Mouse (Mus musculus) midbrain, postnatal 0 days (tissue): ENCODE results near the gene Igf2r. TPM values are rescaled to one million over a fixed set of nuclear protein-coding genes. Genes with fewer than 3 reads are reported as not detected.

Source experiments
- ATAC-seq: fragments of 200-750 bp; cut with Nextera tagmentation; 2 replicates; pipeline ENCODE4 v1.8.0; 2017; ENCODE audit warnings: moderate number of reproducible peaks, mild to moderate bottlenecking, moderate TSS enrichment, moderate library complexity; ENCODE audit not compliant: low FRiP score
- DNase-seq: peaks from one replicate; pipeline ENCODE4 v3.0.0-alpha.2; 2015; ENCODE audit warnings: low spot score
- H3K27ac ChIP-seq: fragments of 300-500 bp; sonication (generic); 2 replicates; pipeline ENCODE4 v1.5.1; 2014; ENCODE audit warnings: low read depth, mild to moderate bottlenecking, low read length, mixed read lengths
- H3K27me3 ChIP-seq: fragments of 300-500 bp; sonication (generic); 2 replicates; pipeline ENCODE4 v1.6.1; 2014; ENCODE audit warnings: low read length, control low read depth, mixed read lengths; ENCODE audit not compliant: insufficient read depth
- H3K36me3 ChIP-seq: fragments of 300-500 bp; sonication (generic); 2 replicates; pipeline ENCODE4 v1.6.1; 2014; ENCODE audit warnings: low read length, control low read depth, mixed read lengths; ENCODE audit not compliant: insufficient read depth
- H3K4me1 ChIP-seq: fragments of 300-500 bp; sonication (generic); 2 replicates; pipeline ENCODE4 v1.6.1; 2014; ENCODE audit warnings: mild to moderate bottlenecking, control low read depth, antibody characterized with exemption, low read length, mixed read lengths; ENCODE audit not compliant: insufficient read depth
- H3K4me2 ChIP-seq: fragments of 300-500 bp; sonication (generic); 2 replicates; pipeline ENCODE4 v1.6.1; 2014; ENCODE audit warnings: low read depth, mild to moderate bottlenecking, low read length, mixed read lengths; ENCODE audit not compliant: poor library complexity, severe bottlenecking
- H3K4me3 ChIP-seq: fragments of 300-500 bp; sonication (generic); 2 replicates; pipeline ENCODE4 v1.5.1; 2014; ENCODE audit warnings: low read depth, mild to moderate bottlenecking, low read length, moderate library complexity
- H3K9ac ChIP-seq: fragments of 300-500 bp; sonication (generic); replicated peaks from 2 replicates; pipeline ENCODE4 v1.6.1; 2014; ENCODE audit warnings: mild to moderate bottlenecking, low read length, moderate library complexity, mixed read lengths; ENCODE audit not compliant: poor library complexity, severe bottlenecking
- H3K9me3 ChIP-seq: fragments of 300-500 bp; sonication (generic); 2 replicates; pipeline ENCODE4 v1.6.1; 2016; ENCODE audit warnings: low read length, control low read depth
- CTCF ChIP-seq: IDR thresholded peaks from 2 replicates; pipeline ENCODE4 v1.5.1; 2016; ENCODE audit warnings: antibody characterized with exemption, mild to moderate bottlenecking
- WGBS: fragments of 180-500 bp; shearing (Covaris S2); extraction: QIAGEN DNeasy Blood & Tissue Kit; methylation state at CpG from one replicate; pipeline ENCODE4 v1.1.7; 2014; 5-methylcytosine and 5-hydroxymethylcytosine counted together
- polyA plus RNA-seq: library from polyadenylated mRNA; unstranded; fragments of >200 nt; fragmentation: Nextera tagmentation; extraction: Ambion mirVana; gene quantifications from 2 replicates; pipeline ENCODE4 v1.2.1, GENCODE M21; 2015
- total RNA-seq: library from RNA; depleted of rRNA; stranded (reverse); fragments of >200 nt; gene quantifications from 2 replicates; pipeline ENCODE4 v1.2.3, GENCODE M21; 2014

The Igf2r gene
- total and polyA plus RNA-seq, 2 experiments from 2014 or later: 5.4 to 31.7 TPM

DNA sequence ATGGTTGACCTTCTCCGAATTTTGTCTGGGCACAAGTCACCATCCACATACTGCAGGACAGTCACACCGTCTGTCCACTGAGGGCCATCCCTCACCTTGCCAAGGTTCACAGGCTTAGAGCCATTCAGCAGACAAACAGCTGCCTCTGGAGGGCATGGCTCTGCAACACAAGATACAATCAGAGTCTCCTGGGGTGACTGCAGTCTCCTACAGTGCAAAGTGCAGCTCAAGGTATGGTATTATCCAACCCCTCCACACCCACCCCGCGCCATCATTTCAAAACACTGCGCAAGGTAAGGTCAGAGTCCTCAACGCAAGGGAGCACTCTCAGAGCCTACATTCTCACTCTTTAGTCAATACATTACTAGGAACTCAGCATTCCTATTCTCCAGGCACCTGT, 69.1 kb downstream of the Igf2r start:
- WGBS: 95% methylated on average over 6 of the region's 6 CpGs
- Histone ChIP-seq H3K36me3 (peaks cover 90% of the 10 kb centered on the region), H3K4me1 (no peaks in the 10 kb centered on the region), H3K4me3 (no peak overlapping the region), H3K9me3 (no peaks in the 10 kb centered on the region), H3K9ac (no peak overlapping the region), H3K27me3 (no peaks in the 10 kb centered on the region), H3K4me2 (no peak overlapping the region), H3K27ac (no peak overlapping the region)
- no peak for TF ChIP-seq CTCF
- ATAC-seq (no peak), DNase-seq (no peak)

DNA sequence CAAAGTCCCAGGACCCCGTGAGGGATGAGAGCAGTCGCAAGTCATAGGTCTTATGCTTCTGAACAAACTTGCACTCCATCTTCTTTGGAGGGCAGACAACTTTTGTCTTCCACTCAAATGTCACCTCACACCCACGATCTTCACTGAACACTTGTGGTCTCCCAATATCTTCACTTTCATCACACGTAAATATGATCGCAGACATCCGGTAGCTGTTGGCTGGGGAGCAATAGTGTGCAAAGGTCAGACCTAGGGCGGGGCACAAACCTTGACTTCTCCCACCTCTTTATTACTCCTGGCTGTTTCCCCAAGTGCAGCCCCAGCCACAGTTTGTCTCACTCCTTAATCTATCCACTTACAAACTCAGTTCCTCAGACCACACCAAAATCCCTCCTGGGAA, 77.6 kb downstream of the Igf2r start:
- DNase-seq (no peak), ATAC-seq (no peak)
- Histone ChIP-seq H3K27me3 (no peaks in the 10 kb centered on the region), H3K4me3 (no peak overlapping the region), H3K4me1 (no peaks in the 10 kb centered on the region), H3K27ac (no peak overlapping the region), H3K9ac (no peak overlapping the region), H3K36me3 (peaks cover 88% of the 10 kb centered on the region), H3K9me3 (no peaks in the 10 kb centered on the region), H3K4me2 (no peak overlapping the region)
- 93% methylated on average over 7 of the region's 7 CpGs for whole genome bisulfite sequencing
- no peak for TF ChIP-seq CTCF

DNA sequence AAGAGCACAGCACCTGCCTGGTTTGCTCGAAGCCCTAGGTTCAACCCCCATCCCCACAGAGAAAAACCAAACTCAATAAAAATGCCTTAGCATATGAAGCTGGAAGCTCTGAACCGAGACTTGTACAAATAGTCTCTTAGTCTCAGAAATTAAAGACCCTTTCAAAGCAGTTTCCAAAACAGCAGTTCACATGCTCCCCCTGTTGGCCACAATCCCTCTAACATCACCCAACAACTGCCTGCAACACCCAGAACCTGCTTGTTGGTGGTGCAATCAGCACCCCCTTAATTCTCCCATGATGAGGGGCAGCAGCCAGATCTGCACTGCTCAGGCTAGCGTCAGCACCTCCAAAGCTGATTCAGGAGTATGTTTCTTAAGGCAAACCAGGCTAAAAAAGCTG, 79.9 kb downstream of the Igf2r start:
- ATAC-seq (0 out of 2 replicates have a peak, but pooled peaks have one; percentile 22), DNase-seq (peak; percentile 55)
- Histone ChIP-seq H3K9ac (no peak overlapping the region), H3K4me2 (no peak overlapping the region), H3K27ac (no peak overlapping the region; the same call in 1 of the 2 replicates), H3K36me3 (peaks cover 89% of the 10 kb centered on the region), H3K27me3 (no peaks in the 10 kb centered on the region), H3K4me3 (no peak overlapping the region), H3K9me3 (no peaks in the 10 kb centered on the region), H3K4me1 (no peaks in the 10 kb centered on the region)
- TF ChIP-seq CTCF: peak; percentile 75
- WGBS: 68% methylated on average over 3 of the region's 3 CpGs

DNA sequence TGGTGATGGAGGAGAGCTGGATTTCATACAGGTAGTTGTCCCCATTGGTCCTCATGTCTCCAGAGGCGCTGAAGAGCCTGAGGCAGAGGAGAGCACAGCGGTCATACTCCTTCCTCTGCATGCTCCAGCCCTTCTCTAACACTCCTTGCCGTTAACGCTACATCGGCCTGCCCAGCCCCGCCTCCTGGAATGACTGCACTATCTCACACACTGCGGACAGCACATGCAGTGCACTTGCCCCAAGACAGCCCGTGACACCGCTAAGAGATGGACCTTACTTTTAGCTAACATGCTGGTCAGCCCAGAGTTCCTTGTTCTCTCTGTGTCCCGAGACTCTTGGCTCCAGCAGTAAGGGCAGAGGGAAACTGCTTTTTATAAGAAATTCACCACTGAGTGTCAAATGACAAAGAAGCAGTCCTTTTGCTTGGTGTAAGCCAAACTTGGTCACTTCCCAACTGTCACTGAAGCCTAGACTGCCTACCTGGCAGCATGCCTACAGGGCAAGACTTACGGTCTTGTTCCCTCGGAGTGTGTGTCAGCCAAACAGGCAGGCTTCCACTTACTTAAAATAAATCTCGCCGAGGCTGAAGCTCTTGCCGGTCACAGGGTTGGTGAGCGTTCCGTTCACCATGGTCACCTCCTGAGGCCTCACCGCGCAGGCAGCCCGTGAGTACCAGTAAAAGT, 80.9 kb downstream of the Igf2r start:
- no peak for TF ChIP-seq CTCF
- H3K9me3 ChIP-seq: no peaks in the 10 kb centered on the region
- no peak overlapping the region for H3K4me2 ChIP-seq
- DNase-seq (peak; percentile 77), ATAC-seq (peak; percentile 34; the same call in 1 of the 2 replicates)
- H3K4me3 ChIP-seq: no peak overlapping the region
- 88% methylated on average over 20 of the region's 20 CpGs for WGBS
- no peak overlapping the region for H3K27ac ChIP-seq
- no peak overlapping the region for H3K9ac ChIP-seq
- no peaks in the 10 kb centered on the region for H3K4me1 ChIP-seq
- no peaks in the 10 kb centered on the region for H3K27me3 ChIP-seq
- peaks cover 89% of the 10 kb centered on the region for H3K36me3 ChIP-seq

DNA sequence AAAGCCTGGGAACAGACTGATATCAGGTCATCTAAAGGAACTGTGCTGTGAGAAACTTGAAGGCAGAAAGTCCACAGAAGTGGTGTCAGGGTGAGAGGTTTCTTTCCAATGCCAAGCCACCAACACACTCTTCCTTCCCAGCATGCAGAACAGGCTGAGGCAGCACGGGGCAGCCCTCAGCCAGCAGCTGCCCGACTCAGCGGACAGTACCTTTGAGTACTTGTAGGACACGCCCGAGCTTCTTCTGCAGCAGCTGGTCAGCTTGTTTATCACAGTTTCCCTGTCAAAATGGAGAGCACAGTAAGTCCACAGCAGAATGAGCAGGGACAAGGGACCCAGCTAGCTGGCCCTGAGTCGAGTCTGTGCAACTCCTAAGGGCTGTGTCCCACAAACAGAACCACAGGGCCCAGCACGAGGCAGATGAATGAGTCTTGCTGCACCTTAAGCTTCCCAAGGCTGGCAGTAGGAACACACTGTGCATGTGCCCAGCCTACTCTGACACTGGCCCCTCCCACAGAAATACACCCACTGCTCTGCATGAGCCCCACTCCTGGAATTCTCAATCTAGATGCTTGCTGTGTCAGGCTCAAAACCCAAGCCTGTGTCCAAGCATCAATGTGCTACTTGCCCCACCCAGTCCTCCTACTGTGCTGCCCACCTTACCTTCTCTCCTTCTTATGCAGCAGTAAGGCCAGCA, 84.4 kb downstream of the Igf2r start:
- Histone ChIP-seq H3K27ac (no peak overlapping the region), H3K4me2 (no peak overlapping the region), H3K4me1 (no peaks in the 10 kb centered on the region), H3K9me3 (no peaks in the 10 kb centered on the region), H3K27me3 (no peaks in the 10 kb centered on the region), H3K9ac (no peak overlapping the region), H3K36me3 (peaks cover 63% of the 10 kb centered on the region), H3K4me3 (no peak overlapping the region)
- ATAC-seq (no peak), DNase-seq (no peak)
- WGBS: 89% methylated on average over 7 of the region's 7 CpGs
- TF ChIP-seq CTCF: no peak

DNA sequence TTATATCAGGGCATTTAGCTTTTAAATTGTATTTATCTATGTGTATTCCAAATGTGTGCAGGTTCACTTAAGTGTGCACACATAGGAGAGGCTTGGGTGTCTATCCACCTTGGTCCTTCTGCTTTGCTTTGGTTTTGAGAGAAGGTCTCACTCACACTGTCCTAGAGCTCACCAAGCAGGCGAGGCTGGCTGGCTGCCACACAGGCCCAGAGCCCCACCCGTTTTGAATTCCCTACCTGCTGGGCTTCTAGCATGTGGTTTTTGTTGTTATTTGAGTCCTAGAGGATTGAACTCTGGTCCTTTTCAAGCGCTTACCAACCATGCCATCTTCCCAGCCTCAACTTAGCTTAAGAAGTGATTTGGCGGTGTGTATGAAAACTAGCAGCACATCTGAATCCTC, 85.1 kb downstream of the Igf2r start:
- no peak overlapping the region for H3K4me3 ChIP-seq
- TF ChIP-seq CTCF: no peak
- 77% methylated on average over 4 of the region's 4 CpGs for WGBS
- H3K27ac ChIP-seq: no peak overlapping the region
- H3K27me3 ChIP-seq: no peaks in the 10 kb centered on the region
- ATAC-seq (no peak), DNase-seq (no peak)
- no peaks in the 10 kb centered on the region for H3K4me1 ChIP-seq
- no peaks in the 10 kb centered on the region for H3K9me3 ChIP-seq
- H3K36me3 ChIP-seq: peaks cover 58% of the 10 kb centered on the region
- H3K4me2 ChIP-seq: no peak overlapping the region
- H3K9ac ChIP-seq: no peak overlapping the region
